Mouse (Mus musculus) stomach, embryonic 16.5 days (tissue): Measurements from ENCODE around the gene Galnt9. TPM values are rescaled to one million over a fixed set of nuclear protein-coding genes. Genes with fewer than 3 reads are reported as not detected.

Source experiments
- ATAC-seq: fragments of 200-750 bp; cut with Nextera tagmentation; 2 replicates; pipeline ENCODE4 v1.8.0; 2017; ENCODE audit warnings: moderate number of reproducible peaks, moderate TSS enrichment; ENCODE audit not compliant: insufficient read depth, low FRiP score
- H3K27ac ChIP-seq: fragments of 300-500 bp; sonication (generic); 2 replicates; pipeline ENCODE4 v1.5.1; 2014; ENCODE audit warnings: low read length
- H3K27me3 ChIP-seq: fragments of 300-500 bp; sonication (generic); 2 replicates; pipeline ENCODE4 v1.6.1; 2014; ENCODE audit warnings: low read length, control low read depth, mixed read lengths; ENCODE audit not compliant: control insufficient read depth, insufficient read depth
- H3K36me3 ChIP-seq: fragments of 300-500 bp; sonication (generic); 2 replicates; pipeline ENCODE4 v1.6.1; 2014; ENCODE audit warnings: low read length; ENCODE audit not compliant: control insufficient read depth, insufficient read depth
- H3K4me1 ChIP-seq: fragments of 300-500 bp; sonication (generic); 2 replicates; pipeline ENCODE4 v1.6.1; 2014; ENCODE audit warnings: low read length, control low read depth, mixed read lengths; ENCODE audit not compliant: control insufficient read depth, insufficient read depth
- H3K4me2 ChIP-seq: fragments of 300-500 bp; sonication (generic); 2 replicates; pipeline ENCODE4 v1.6.1; 2014; ENCODE audit warnings: low read depth, low read length, mixed read lengths
- H3K4me3 ChIP-seq: fragments of 300-500 bp; sonication (generic); replicated peaks from 2 replicates; pipeline ENCODE4 v1.5.1; 2014; ENCODE audit warnings: mild to moderate bottlenecking, low read length
- H3K9ac ChIP-seq: fragments of 300-500 bp; sonication (generic); 2 replicates; pipeline ENCODE4 v1.6.1; 2014; ENCODE audit warnings: low read length
- H3K9me3 ChIP-seq: fragments of 300-500 bp; sonication (generic); replicated peaks from 2 replicates; pipeline ENCODE4 v1.6.1; 2016; ENCODE audit warnings: low read length, control low read depth; ENCODE audit not compliant: control insufficient read depth
- WGBS: fragments of 180-500 bp; shearing (Covaris S2); extraction: QIAGEN DNeasy Blood & Tissue Kit; methylation state at CpG from one replicate; pipeline ENCODE4 v1.1.7; 2014; 5-methylcytosine and 5-hydroxymethylcytosine counted together
- polyA plus RNA-seq: library from polyadenylated mRNA; unstranded; fragments of >200 nt; fragmentation: Nextera tagmentation; extraction: Ambion mirVana; gene quantifications from 2 replicates; pipeline ENCODE4 v1.2.1, GENCODE M21; 2015

Gene Galnt9
- polyA plus RNA-seq, 1 experiment from 2014 or later, result 0.59 TPM

GRCm38 (mm10) chr5:110603016-110603685, 59.0 kb downstream of the Galnt9 start:
- Histone ChIP-seq H3K27ac (no peak overlapping the region), H3K9ac (no peak overlapping the region), H3K36me3 (no peaks in the 10 kb centered on the region), H3K9me3 (no peaks in the 10 kb centered on the region), H3K4me2 (no peak overlapping the region), H3K27me3 (no peaks in the 10 kb centered on the region), H3K4me1 (no peaks in the 10 kb centered on the region), H3K4me3 (no peak overlapping the region)
- 74% methylated on average over 7 of the region's 7 CpGs for WGBS
- no peak for ATAC-seq

GRCm38 (mm10) chr5:110604311-110604710, 60.2 kb downstream of the Galnt9 start:
- no peak for ATAC-seq
- H3K4me2 ChIP-seq, result no peak overlapping the region
- H3K27me3 ChIP-seq, result no peaks in the 10 kb centered on the region
- H3K27ac ChIP-seq, result no peak overlapping the region
- no peaks in the 10 kb centered on the region for H3K36me3 ChIP-seq
- H3K4me1 ChIP-seq, result no peaks in the 10 kb centered on the region
- H3K9me3 ChIP-seq, result no peaks in the 10 kb centered on the region
- no peak overlapping the region for H3K9ac ChIP-seq
- 81% methylated on average over 2 of the region's 2 CpGs for WGBS
- H3K4me3 ChIP-seq, result no peak overlapping the region

- no peaks in the 10 kb centered on the region for H3K27me3 ChIP-seq
- H3K4me1 ChIP-seq, result no peaks in the 10 kb centered on the region
- no peak overlapping the region for H3K27ac ChIP-seq
- H3K36me3 ChIP-seq, result no peaks in the 10 kb centered on the region
- H3K9me3 ChIP-seq, result no peaks in the 10 kb centered on the region
- no peak overlapping the region for H3K9ac ChIP-seq
- ATAC-seq, result no peak
- no peak overlapping the region for H3K4me3 ChIP-seq
- 44% methylated on average over 5 of the region's 5 CpGs for WGBS
- no peak overlapping the region for H3K4me2 ChIP-seq
Measured at GRCm38 (mm10) chr5:110605531-110606221, 61.5 kb downstream of the Galnt9 start.

GRCm38 (mm10) chr5:110607767-110608166, 63.6 kb downstream of the Galnt9 start:
- no peaks in the 10 kb centered on the region for H3K27me3 ChIP-seq

GRCm38 (mm10) chr5:110608336-110608735, 64.2 kb downstream of the Galnt9 start:
- H3K36me3 ChIP-seq, result no peaks in the 10 kb centered on the region
- no peak overlapping the region for H3K4me2 ChIP-seq
- no peak overlapping the region for H3K9ac ChIP-seq
- ATAC-seq, result no peak
- H3K27me3 ChIP-seq, result no peaks in the 10 kb centered on the region
- no peaks in the 10 kb centered on the region for H3K4me1 ChIP-seq
- WGBS, result 67% methylated on average over 6 of the region's 6 CpGs
- no peak overlapping the region for H3K4me3 ChIP-seq
- H3K27ac ChIP-seq, result no peak overlapping the region
- no peaks in the 10 kb centered on the region for H3K9me3 ChIP-seq

More at GRCm38 (mm10) chr5:110607767-110608166, 63.6 kb downstream of the Galnt9 start:
- no peak overlapping the region for H3K27ac ChIP-seq
- 49% methylated on average over 3 of the region's 3 CpGs for WGBS
- H3K9ac ChIP-seq, result no peak overlapping the region
- H3K36me3 ChIP-seq, result no peaks in the 10 kb centered on the region
- no peaks in the 10 kb centered on the region for H3K4me1 ChIP-seq
- no peak overlapping the region for H3K4me3 ChIP-seq
- no peak overlapping the region for H3K4me2 ChIP-seq
- no peaks in the 10 kb centered on the region for H3K9me3 ChIP-seq
- ATAC-seq, result no peak

GRCm38 (mm10) chr5:110608941-110609340, 64.8 kb downstream of the Galnt9 start:
- H3K27me3 ChIP-seq, result no peaks in the 10 kb centered on the region
- no peaks in the 10 kb centered on the region for H3K9me3 ChIP-seq
- no peak for ATAC-seq
- WGBS, result 60% methylated on average over 8 of the region's 8 CpGs
- no peaks in the 10 kb centered on the region for H3K4me1 ChIP-seq
- no peak overlapping the region for H3K27ac ChIP-seq
- no peak overlapping the region for H3K4me3 ChIP-seq
- no peak overlapping the region for H3K9ac ChIP-seq
- no peaks in the 10 kb centered on the region for H3K36me3 ChIP-seq
- H3K4me2 ChIP-seq, result no peak overlapping the region

GRCm38 (mm10) chr5:110609425-110609824, 65.3 kb downstream of the Galnt9 start:
- H3K9ac ChIP-seq, result no peak overlapping the region
- no peak for ATAC-seq
- no peak overlapping the region for H3K4me3 ChIP-seq
- H3K9me3 ChIP-seq, result no peaks in the 10 kb centered on the region
- H3K27me3 ChIP-seq, result no peaks in the 10 kb centered on the region
- 76% methylated on average over 3 of the region's 3 CpGs for WGBS
- H3K4me1 ChIP-seq, result no peaks in the 10 kb centered on the region
- H3K36me3 ChIP-seq, result no peaks in the 10 kb centered on the region
- no peak overlapping the region for H3K4me2 ChIP-seq
- no peak overlapping the region for H3K27ac ChIP-seq

- Histone ChIP-seq H3K4me2 (no peak overlapping the region), H3K36me3 (no peaks in the 10 kb centered on the region), H3K9me3 (no peaks in the 10 kb centered on the region), H3K4me3 (no peak overlapping the region), H3K4me1 (no peaks in the 10 kb centered on the region), H3K27me3 (no peaks in the 10 kb centered on the region), H3K27ac (no peak overlapping the region), H3K9ac (no peak overlapping the region)
- WGBS, result 73% methylated on average over 5 of the region's 5 CpGs
- no peak for ATAC-seq
Measured at GRCm38 (mm10) chr5:110609868-110610267, 65.7 kb downstream of the Galnt9 start.

- no peak overlapping the region for H3K4me2 ChIP-seq
- H3K27ac ChIP-seq, result no peak overlapping the region
- H3K4me1 ChIP-seq, result no peaks in the 10 kb centered on the region
- H3K4me3 ChIP-seq, result no peak overlapping the region
- no peak overlapping the region for H3K9ac ChIP-seq
- no peak for ATAC-seq
- no peaks in the 10 kb centered on the region for H3K36me3 ChIP-seq
- H3K9me3 ChIP-seq, result no peaks in the 10 kb centered on the region
- H3K27me3 ChIP-seq, result no peaks in the 10 kb centered on the region
- WGBS, result 81% methylated on average over 7 of the region's 7 CpGs
Measured at GRCm38 (mm10) chr5:110610484-110610883, 66.3 kb downstream of the Galnt9 start.
